Mouse (Mus musculus) megakaryocyte, embryonic 14.5 days (primary cell): ENCODE data around the gene Cabp1. TPM values are rescaled to one million over a fixed set of nuclear protein-coding genes. Genes with fewer than 3 reads are reported as not detected.

ENCODE experiments used
- H3K27me3 ChIP-seq: replicated peaks from 2 replicates; pipeline ENCODE3; 2012; ENCODE audit warnings: inconsistent platforms
- H3K36me3 ChIP-seq: replicated peaks from 2 replicates; pipeline ENCODE3; 2012; ENCODE audit warnings: low read length, inconsistent platforms, mixed read lengths
- H3K4me1 ChIP-seq: 2 replicates; pipeline ENCODE4 v1.6.1; 2012; ENCODE audit warnings: inconsistent platforms
- H3K4me3 ChIP-seq: replicated peaks from 2 replicates; pipeline ENCODE3; 2012; ENCODE audit warnings: moderate library complexity, mild to moderate bottlenecking, inconsistent platforms
- H3K9me3 ChIP-seq: 2 replicates; pipeline ENCODE4 v1.6.1; 2012; ENCODE audit warnings: inconsistent platforms
- FLI1 ChIP-seq: IDR thresholded peaks from 2 replicates; pipeline ENCODE4 v1.6.1; 2012; ENCODE audit warnings: low read length, inconsistent platforms, mixed read lengths
- GATA1 ChIP-seq: IDR thresholded peaks from 3 replicates; pipeline ENCODE4 v1.6.1; 2012; ENCODE audit warnings: mixed read lengths, low read length, inconsistent platforms, borderline replicate concordance
- polyA plus RNA-seq: library from polyadenylated mRNA; stranded (reverse); fragments of >175 nt; gene quantifications from 2 replicates; pipeline ENCODE4 v1.2.3, GENCODE M21; 2012; ENCODE audit warnings: low replicate concordance; ENCODE audit not compliant: insufficient read depth

Cabp1 gene
- polyA plus RNA-seq, 1 experiment: 1.7 TPM

GRCm38 (mm10) chr5:115181248-115181940, 12.8 kb downstream of the Cabp1 start:
- H3K4me1 ChIP-seq: peaks cover 44% of the 10 kb centered on the region
- peaks cover 85% of the 10 kb centered on the region for H3K27me3 ChIP-seq
- H3K9me3 ChIP-seq: 0 out of 2 replicates have a peak, but pooled peaks cover 3% of the 10 kb centered on the region
- H3K4me3 ChIP-seq: no peak overlapping the region
- TF ChIP-seq GATA1 (no peak), FLI1 (no peak)
- H3K36me3 ChIP-seq: no peaks in the 10 kb centered on the region

- peaks cover 34% of the 10 kb centered on the region for H3K4me1 ChIP-seq
- H3K9me3 ChIP-seq: 0 out of 2 replicates have a peak, but pooled peaks cover 3% of the 10 kb centered on the region
- no peak overlapping the region for H3K4me3 ChIP-seq
- no peaks in the 10 kb centered on the region for H3K36me3 ChIP-seq
- H3K27me3 ChIP-seq: peaks cover 79% of the 10 kb centered on the region
- TF ChIP-seq GATA1 (no peak), FLI1 (no peak)
Observed at GRCm38 (mm10) chr5:115179596-115179995, 14.6 kb downstream of the Cabp1 start.

GRCm38 (mm10) chr5:115177866-115178265, 16.3 kb downstream of the Cabp1 start:
- TF ChIP-seq FLI1: no peak
- TF ChIP-seq GATA1: no peak
- Histone ChIP-seq H3K27me3 (peaks cover 74% of the 10 kb centered on the region), H3K36me3 (no peaks in the 10 kb centered on the region), H3K4me1 (peaks cover 23% of the 10 kb centered on the region), H3K4me3 (no peak overlapping the region), H3K9me3 (peaks cover 10% of the 10 kb centered on the region; the same call in 1 of the 2 replicates)

- Histone ChIP-seq H3K9me3 (peaks cover 10% of the 10 kb centered on the region; the same call in 1 of the 2 replicates), H3K4me3 (no peak overlapping the region), H3K27me3 (peaks cover 54% of the 10 kb centered on the region), H3K4me1 (peaks cover 11% of the 10 kb centered on the region), H3K36me3 (no peaks in the 10 kb centered on the region)
- TF ChIP-seq GATA1 (no peak), FLI1 (no peak)
Observed at GRCm38 (mm10) chr5:115174554-115174953, 19.6 kb downstream of the Cabp1 start.

- TF ChIP-seq FLI1 (no peak), GATA1 (no peak)
- Histone ChIP-seq H3K4me3 (no peak overlapping the region), H3K27me3 (peaks cover 21% of the 10 kb centered on the region), H3K9me3 (peaks cover 7% of the 10 kb centered on the region; the same call in 1 of the 2 replicates), H3K36me3 (no peaks in the 10 kb centered on the region), H3K4me1 (peaks cover 48% of the 10 kb centered on the region)
Observed at GRCm38 (mm10) chr5:115170150-115170549, 24.0 kb downstream of the Cabp1 start.

GRCm38 (mm10) chr5:115168641-115169415, 25.4 kb downstream of the Cabp1 start:
- peaks cover 48% of the 10 kb centered on the region for H3K4me1 ChIP-seq
- TF ChIP-seq GATA1 (no peak), FLI1 (no peak)
- peaks cover 11% of the 10 kb centered on the region for H3K27me3 ChIP-seq
- H3K9me3 ChIP-seq: peaks cover 2% of the 10 kb centered on the region; the same call in 1 of the 2 replicates
- H3K36me3 ChIP-seq: no peaks in the 10 kb centered on the region
- H3K4me3 ChIP-seq: no peak overlapping the region

GRCm38 (mm10) chr5:115167396-115167795, 26.8 kb downstream of the Cabp1 start:
- H3K27me3 ChIP-seq: peaks cover 6% of the 10 kb centered on the region
- peaks cover 51% of the 10 kb centered on the region for H3K4me1 ChIP-seq
- TF ChIP-seq FLI1 (peak; percentile 94; the same call in 1 of the 2 replicates), GATA1 (peak; percentile 34; the same call in 1 of the 3 replicates)
- H3K4me3 ChIP-seq: peak overlapping the region; percentile 57
- H3K36me3 ChIP-seq: no peaks in the 10 kb centered on the region
- H3K9me3 ChIP-seq: no peaks in the 10 kb centered on the region

- peaks cover 50% of the 10 kb centered on the region for H3K4me1 ChIP-seq
- TF ChIP-seq GATA1 (no peak), FLI1 (no peak)
Observed at GRCm38 (mm10) chr5:115166815-115167194, 27.4 kb downstream of the Cabp1 start.

GRCm38 (mm10) chr5:115165895-115166814, 28.0 kb downstream of the Cabp1 start:
- peak overlapping the region; percentile 30 for H3K4me3 ChIP-seq
- peaks cover 55% of the 10 kb centered on the region for H3K4me1 ChIP-seq
- H3K36me3 ChIP-seq: no peaks in the 10 kb centered on the region
- TF ChIP-seq FLI1 (no peak), GATA1 (no peak)
- no peaks in the 10 kb centered on the region for H3K9me3 ChIP-seq
- peaks cover 1% of the 10 kb centered on the region for H3K27me3 ChIP-seq

More at GRCm38 (mm10) chr5:115166815-115167194, 27.4 kb downstream of the Cabp1 start:
- Histone ChIP-seq H3K9me3 (no peaks in the 10 kb centered on the region), H3K4me3 (no peak overlapping the region), H3K27me3 (peaks cover 1% of the 10 kb centered on the region), H3K36me3 (no peaks in the 10 kb centered on the region)
